Mouse (Mus musculus) small intestine, adult 10 weeks (tissue): ENCODE results near the gene Rab6b. TPM values are rescaled to one million over a fixed set of nuclear protein-coding genes. Genes with fewer than 3 reads are reported as not detected.

Experiments
- polyA plus RNA-seq: library from polyadenylated mRNA; stranded (reverse); fragments of 350-450 nt; fragmentation: Illumina TruSeq; extraction: RNeasy Lipid Tissue Mini Kit (QIAGEN cat#74804); gene quantifications from one replicate; pipeline ENCODE4 v1.2.3, GENCODE M21; 2014; ENCODE audit warnings: low replicate concordance

Rab6b gene
- polyA plus RNA-seq = 1.8 TPM

DNA sequence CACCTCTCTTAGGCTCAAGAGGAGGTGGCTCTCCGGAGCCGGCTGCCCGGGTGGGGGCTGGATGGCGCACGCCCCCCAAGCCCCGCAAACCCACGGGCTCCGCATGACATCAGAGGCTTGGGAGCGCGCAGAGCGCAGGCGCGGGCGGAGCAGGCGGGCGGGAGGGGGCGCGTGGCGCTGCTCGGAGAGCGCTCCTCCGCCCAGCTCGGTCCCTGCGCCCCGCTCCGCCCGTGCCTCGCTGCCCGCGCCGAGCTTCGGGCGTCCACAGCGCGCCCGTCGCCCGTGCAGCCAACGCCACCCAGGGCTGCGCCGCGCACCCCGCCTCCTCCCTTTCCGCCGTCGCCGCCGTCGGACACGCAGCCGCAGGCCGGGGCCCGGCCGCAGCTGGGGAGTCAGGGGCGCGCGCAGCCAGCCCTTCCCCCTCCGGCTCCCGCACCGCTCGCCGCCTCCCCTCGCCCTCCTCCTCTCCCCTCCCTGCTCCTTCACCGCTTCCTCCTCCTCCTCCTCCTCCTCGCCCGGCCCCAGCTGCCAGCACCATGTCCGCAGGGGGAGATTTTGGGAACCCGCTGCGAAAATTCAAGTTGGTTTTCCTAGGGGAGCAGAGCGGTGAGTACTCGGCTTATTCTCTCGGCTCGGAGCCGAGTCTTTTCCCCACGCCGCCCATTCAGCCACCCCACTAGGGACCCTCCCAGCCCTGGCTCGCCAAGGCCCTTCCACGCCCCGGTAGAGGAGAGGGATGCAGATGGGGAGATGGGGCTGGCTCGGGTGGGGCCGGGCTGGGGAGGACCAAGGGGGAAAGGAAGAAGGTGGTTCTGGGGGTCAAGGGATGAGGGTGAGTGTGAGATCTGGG lies at the start of gene Rab6b:
TSS of gene Rab6b (plus strand) at position 167 of the 850 bp plus-strand sequence.

DNA sequence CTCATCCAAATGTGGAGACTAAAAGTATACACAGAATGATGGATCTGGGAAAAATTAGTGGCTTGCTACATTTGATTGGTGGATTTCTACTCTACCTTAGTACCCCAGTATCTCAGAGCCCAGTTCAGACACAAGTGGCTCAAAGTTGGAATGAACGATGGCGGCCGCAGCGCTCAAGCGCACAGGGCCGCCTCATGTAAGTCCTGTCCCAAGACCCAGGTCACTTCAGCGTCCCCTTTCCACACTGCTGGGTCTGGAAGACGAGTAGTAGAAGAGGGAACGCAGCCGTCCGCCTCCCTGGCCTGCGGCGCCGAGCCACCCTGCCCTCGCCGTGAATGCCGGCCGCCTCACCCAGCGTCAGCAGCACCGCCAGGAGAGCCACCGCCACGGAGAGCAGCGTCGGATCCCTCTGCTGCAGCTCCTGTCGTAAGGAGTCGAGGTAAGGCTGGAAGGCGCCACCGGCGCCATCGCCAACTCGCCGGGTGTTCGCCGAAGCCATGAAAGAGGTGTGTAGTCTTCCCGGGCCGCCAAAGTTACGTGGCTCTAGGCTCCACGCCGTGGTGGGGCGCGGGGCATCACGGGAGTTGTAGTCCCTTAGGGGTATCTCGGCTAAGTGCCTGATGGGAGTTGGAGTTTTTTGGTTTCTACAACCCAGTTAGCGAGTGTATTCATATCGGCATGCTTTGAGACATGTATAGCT lies 90.1 kb downstream of the Rab6b start, which contains the start of gene Srprb:
TSS of gene Srprb (minus strand) at position 577 of the 700 bp plus-strand sequence.

DNA sequence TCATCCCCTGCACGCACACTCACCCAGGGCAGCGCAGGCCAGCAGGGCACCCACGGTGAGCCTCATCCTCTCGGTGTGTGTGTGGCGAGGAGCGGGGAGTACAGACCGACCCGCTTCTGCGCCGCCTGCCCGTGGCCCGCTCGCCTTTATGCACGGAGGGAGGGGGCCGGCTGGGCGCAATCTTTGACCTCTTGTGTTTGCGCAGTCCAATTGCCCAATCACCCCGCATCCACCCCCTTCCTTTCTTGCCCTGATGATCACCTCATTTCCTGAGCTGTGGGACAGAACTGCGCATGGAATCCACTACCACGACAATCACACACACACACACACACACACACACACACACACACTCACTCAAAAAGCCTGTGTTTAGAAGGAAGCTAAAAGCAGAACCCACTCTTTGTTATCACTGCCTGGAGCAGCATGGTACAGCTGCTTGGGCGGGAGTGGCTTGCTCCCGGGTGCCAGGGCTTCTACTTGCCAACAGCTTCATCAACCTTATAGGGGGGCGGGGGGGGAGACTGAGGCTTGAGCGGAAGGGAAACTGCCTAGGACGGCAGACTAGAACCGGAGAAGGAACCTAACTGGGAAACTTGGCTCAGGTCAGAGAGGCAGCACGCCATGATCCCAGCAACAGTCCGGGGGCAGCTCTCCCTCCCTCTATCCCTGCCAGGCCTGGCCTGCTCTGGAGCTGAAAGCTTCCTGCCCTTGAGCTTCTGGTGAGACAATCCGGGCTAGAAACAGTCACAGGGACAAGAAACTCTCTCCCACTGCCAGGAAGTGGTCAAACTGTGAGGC lies 118.8 kb downstream of the Rab6b start, which contains the start of the genes Gm20425 and Trf:
TSS of gene Gm20425 (minus strand) at position 157 of the 801 bp plus-strand sequence.
TSS of gene Trf (minus strand) at position 294 of the 801 bp plus-strand sequence.

Other genes with a start within 250 kb of the Rab6b start
- 9.2 TPM for gene Slco2a1, start 123.1 kb upstream of the Rab6b start, polyA plus RNA-seq
- gene Srprb, start 90.3 kb downstream of the Rab6b start, polyA plus RNA-seq = 6.3 TPM
- gene Gm20425, start 118.5 kb downstream of the Rab6b start, polyA plus RNA-seq = 1.7 TPM
- gene Trf, start 118.7 kb downstream of the Rab6b start, polyA plus RNA-seq = 29.1 TPM
- gene 1300017J02Rik, start 193.3 kb downstream of the Rab6b start, polyA plus RNA-seq = not detected
- 32.7 TPM for gene Topbp1, start 193.4 kb downstream of the Rab6b start, polyA plus RNA-seq